Comparison of ENCODE assay signal across 8 mouse cellular contexts in the genomic region with DNA sequence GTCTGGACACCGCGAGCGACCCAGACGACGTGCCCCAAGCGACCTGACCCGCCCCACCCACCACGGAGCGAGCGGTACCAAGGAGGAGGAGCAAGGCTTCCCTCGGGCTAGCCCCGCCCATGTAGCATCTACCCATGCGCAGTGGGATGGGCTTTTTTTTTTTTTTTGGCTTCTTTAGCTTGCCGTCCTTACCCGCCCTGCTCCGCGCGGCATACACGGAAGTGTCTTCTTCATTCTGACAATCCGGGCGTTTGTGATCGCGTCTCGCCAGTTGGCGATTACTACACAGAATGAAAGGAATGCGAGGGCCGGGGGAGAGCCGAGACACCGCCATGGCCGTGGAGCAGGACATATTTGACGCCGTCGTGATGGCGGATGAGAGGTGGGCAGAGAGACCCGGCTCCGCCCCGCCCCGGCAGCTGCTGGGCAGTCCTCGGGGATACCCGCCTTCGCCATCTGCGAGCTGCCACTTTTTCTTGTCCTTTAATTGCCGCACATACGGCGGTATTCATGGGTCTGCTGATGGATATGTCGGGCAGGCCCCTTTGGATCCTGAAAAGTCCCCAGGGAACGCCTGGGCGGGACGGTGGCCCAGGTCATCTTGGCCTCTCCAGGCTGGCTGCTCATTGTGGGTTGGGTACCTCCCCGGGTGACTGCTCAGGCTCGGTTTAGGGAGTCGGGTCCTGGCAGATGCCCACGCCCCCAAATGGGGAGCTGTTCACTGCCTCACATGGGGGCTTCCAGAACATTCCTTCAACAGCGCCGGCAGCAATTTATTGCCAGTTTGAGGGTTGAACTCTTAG. TPM values are rescaled to one million over a fixed set of nuclear protein-coding genes. Genes with fewer than 3 reads are reported as not detected.
DNase-seq lines count a peak whose midpoint lies in the region; ATAC-seq and TF ChIP-seq lines count a peak whose summit lies in the region.

TSS of gene LTO1 (plus strand) at position 153 of the 803 bp plus-strand sequence.

- in situ Hi-C loops in ES-E14 (cut with MboI; ENCODE audit: low sequenced_read_pairs in 2 of 2, unreplicated experiment in 2 of 2): loop anchor here in 1 of 2 experiments (25.0 kb wide), 1 partner anchor 328 kb away; the partner anchor contains the start of gene Fadd

- no peaks in the 10 kb centered on the region for H3K9me3 ChIP-seq in ES-E14 (ENCODE audit: control insufficient read depth, insufficient read depth, low read depth, low read length)
- H3K9me3 ChIP-seq in forebrain, embryonic 13.5 days (replicated peaks): no peaks in the 10 kb centered on the region
- no peaks in the 10 kb centered on the region for H3K9me3 ChIP-seq in lung, embryonic 14.5 days (ENCODE audit: low read depth, low read length)

- peaks cover 12% of the 10 kb centered on the region; the same call in 1 of the 2 replicates for H3K36me3 ChIP-seq in ES-E14 (ENCODE audit: control insufficient read depth, insufficient read depth, low read length, poor library complexity, severe bottlenecking)
- peaks cover 30% of the 10 kb centered on the region for H3K36me3 ChIP-seq in forebrain, embryonic 13.5 days (ENCODE audit: poor library complexity, severe bottlenecking)
- peaks cover 19% of the 10 kb centered on the region; the same call in 1 of the 2 replicates for H3K36me3 ChIP-seq in lung, embryonic 14.5 days (ENCODE audit: insufficient read depth)
- H3K36me3 ChIP-seq in thymus, adult 2 months (ENCODE audit: control insufficient read depth, insufficient read depth, low read length): peaks cover 3% of the 10 kb centered on the region; the same call in 1 of the 2 replicates

- peak within 1 kb of the TSS; percentile 86 for H3K9ac ChIP-seq in ES-E14 (ENCODE audit: insufficient read depth, low read depth, low read length, poor library complexity, severe bottlenecking)
- peak within 1 kb of the TSS; percentile 87 for H3K9ac ChIP-seq in forebrain, embryonic 13.5 days
- H3K9ac ChIP-seq in lung, embryonic 14.5 days: peak within 1 kb of the TSS; percentile 80

- H3K27me3 ChIP-seq in forebrain, embryonic 13.5 days: no peaks in the 10 kb centered on the region
- H3K27me3 ChIP-seq in lung, embryonic 14.5 days (ENCODE audit: insufficient read depth, low read length): no peaks in the 10 kb centered on the region
- no peaks in the 10 kb centered on the region for H3K27me3 ChIP-seq in thymus, adult 2 months (ENCODE audit: control insufficient read depth, insufficient read depth, low read length)

- ATAC-seq in cerebellum, adult (ENCODE audit: insufficient number of reproducible peaks, low FRiP score, low TSS enrichment): peak; percentile 76
- peak; percentile 92 for ATAC-seq in forebrain, embryonic 13.5 days
- ATAC-seq in lung, embryonic 14.5 days (ENCODE audit: insufficient read depth): peak; percentile 95

- peak; percentile 93 for DNase-seq in ES-E14 (ENCODE audit: low read depth, low spot score)
- DNase-seq in heart, postnatal 10 days: peak; percentile 94 to 95
- DNase-seq in layer of hippocampus, adult 18-20 months (ENCODE audit: low spot score in 2 of 2): peak; percentile 85 to 93
- peak; percentile 97 for DNase-seq in lung, embryonic 14.5 days
- peak; percentile 92 for DNase-seq in thymus, adult 2 months

- peak within 1 kb of the TSS; percentile 94 for H3K4me2 ChIP-seq in forebrain, embryonic 13.5 days
- peak within 1 kb of the TSS; percentile 91 for H3K4me2 ChIP-seq in lung, embryonic 14.5 days

- no peak for TF ChIP-seq CTCF in lung, embryonic 14.5 days (IDR thresholded peaks at IDR 0.05; ENCODE audit: low read depth)
- TF ChIP-seq CTCF in olfactory bulb, adult 2 months (IDR thresholded peaks at IDR 0.05; ENCODE audit: insufficient read depth, low read depth, low read length): no peak
- TF ChIP-seq CTCF in thymus, adult 2 months (IDR thresholded peaks at IDR 0.05; ENCODE audit: borderline replicate concordance, control insufficient read depth, extremely low read depth, insufficient read depth, low read length, poor library complexity): peak; percentile 47; the same call in 1 of the 2 replicates

- H3K4me3 ChIP-seq in ES-E14 (ENCODE audit: insufficient read depth in 1 of 2, low read depth in 1 of 2, low read length in 2 of 2, poor library complexity in 1 of 2, severe bottlenecking in 1 of 2): peak within 1 kb of the TSS; percentile 87 to 95
- H3K4me3 ChIP-seq in forebrain, embryonic 13.5 days: peak within 1 kb of the TSS; percentile 85
- peak within 1 kb of the TSS; percentile 87 for H3K4me3 ChIP-seq in lung, embryonic 14.5 days (ENCODE audit: low read depth, low read length)
- H3K4me3 ChIP-seq in olfactory bulb, adult 2 months (ENCODE audit: insufficient read depth, low read depth, low read length): peak within 1 kb of the TSS; percentile 80
- H3K4me3 ChIP-seq in thymus, adult 2 months (ENCODE audit: control insufficient read depth, insufficient read depth, low read length): peak within 1 kb of the TSS; percentile 97

- TF ChIP-seq POLR2A in olfactory bulb, adult 2 months (IDR thresholded peaks at IDR 0.05; ENCODE audit: insufficient read depth, low read depth, low read length): peak; percentile 88
- TF ChIP-seq POLR2A in thymus, adult 2 months (IDR thresholded peaks at IDR 0.05; ENCODE audit: control insufficient read depth, extremely low read depth, insufficient read depth, low read length, poor library complexity): peak; percentile 56; the same call in 1 of the 2 replicates

- no peaks in the 10 kb centered on the region for H3K4me1 ChIP-seq in ES-E14 (ENCODE audit: control insufficient read depth in 2 of 2, insufficient read depth in 2 of 2, low read length in 2 of 2, poor library complexity in 1 of 2)
- H3K4me1 ChIP-seq in forebrain, embryonic 13.5 days: peaks cover 13% of the 10 kb centered on the region
- no peaks in the 10 kb centered on the region for H3K4me1 ChIP-seq in lung, embryonic 14.5 days (ENCODE audit: insufficient read depth)
- H3K4me1 ChIP-seq in olfactory bulb, adult 2 months (ENCODE audit: control insufficient read depth, insufficient read depth, low read length): 0 out of 2 replicates have a peak, but pooled peaks cover 2% of the 10 kb centered on the region
- H3K4me1 ChIP-seq in thymus, adult 2 months (replicated peaks; ENCODE audit: control insufficient read depth, insufficient read depth, low read length): peaks cover 5% of the 10 kb centered on the region

- intact Hi-C loops in heart, postnatal 10 days (cut with DNase I): no loop called here

- no peak within 1 kb of the TSS for H3K27ac ChIP-seq in ES-E14 (ENCODE audit: insufficient read depth, low read depth, low read length, poor library complexity, severe bottlenecking)
- H3K27ac ChIP-seq in forebrain, embryonic 13.5 days: peak within 1 kb of the TSS; percentile 90
- H3K27ac ChIP-seq in lung, embryonic 14.5 days (ENCODE audit: low read depth): peak within 1 kb of the TSS; percentile 60; the same call in 1 of the 2 replicates
- H3K27ac ChIP-seq in olfactory bulb, adult 2 months (ENCODE audit: insufficient read depth, low read depth, low read length): peak within 1 kb of the TSS; percentile 28
- H3K27ac ChIP-seq in thymus, adult 2 months (ENCODE audit: control insufficient read depth, insufficient read depth, low read length): no peak within 1 kb of the TSS

- WGBS in forebrain, embryonic 13.5 days: 1% methylated on average over 55 of the region's 55 CpGs
- under 1% methylated on average over 55 of the region's 55 CpGs for WGBS in lung, embryonic 14.5 days
- WGBS in olfactory bulb, adult 2 months: under 1% methylated on average over 55 of the region's 55 CpGs
- WGBS in thymus, adult 2 months: 1% methylated on average over 55 of the region's 55 CpGs

TF ChIP-seq in ES-E14, 5 proteins besides CTCF, POLR2A, EP300 and RAD21:
- TF ChIP-seq ZC3H11A (IDR thresholded peaks at IDR 0.05; ENCODE audit: borderline replicate concordance, low read depth, low read length) (no peak), MAFK (IDR thresholded peaks at IDR 0.05; ENCODE audit: insufficient read depth, low read depth, low read length) (0 out of 2 replicates have a peak, but pooled peaks have one; percentile 10), HCFC1 (IDR thresholded peaks at IDR 0.05; ENCODE audit: borderline replicate concordance, insufficient read depth, low read length) (peak; percentile 80; the same call in 1 of the 2 replicates), ZNF384 (IDR thresholded peaks at IDR 0.05; ENCODE audit: low read depth, low read length) (peak; percentile 99)
TF ChIP-seq in ES-E14: peak in this region for 3.

RNA-seq across cellular contexts. Expression of gene LTO1, which starts in this region (rescaled TPM):
- total RNA-seq in ES-E14 (2012; rRNA removed): 23.9 TPM in 2 replicates
- polyA plus RNA-seq in forebrain, embryonic 13.5 days (2015; fragmentation: Nextera tagmentation; extraction: Ambion mirVana): 36.1 and 45.6 TPM in 2 replicates
- 10 to 100 TPM; 13.6 to 16.2 TPM for total RNA-seq in heart, postnatal 10 days (2021)
- 10 to 100 TPM; 25.6 to 27.2 TPM for total RNA-seq in layer of hippocampus, adult 18-20 months (2021)
- polyA plus RNA-seq in lung, embryonic 14.5 days (2014; fragmentation: Nextera tagmentation; extraction: Ambion mirVana): 22.1 and 22.3 TPM in 2 replicates
- polyA plus RNA-seq in olfactory bulb, adult 2 months (2012; ENCODE audit: insufficient read depth, insufficient read length, low replicate concordance, missing spikeins): not detected in 2 replicates
- polyA plus RNA-seq in thymus, adult 2 months (2012; rRNA removed): 23.5 and 26.6 TPM in 2 replicates

Comparison
In these comparisons a context has a peak if more than half of its experiments do, and no peak if none do; other contexts are left out.
1. RNA of gene LTO1 (polyA plus RNA-seq): 36.1 to 45.6 TPM in forebrain, embryonic 13.5 days, 23.5 to 26.6 TPM in thymus, adult 2 months and 22.1 to 22.3 TPM in lung, embryonic 14.5 days; not detected in olfactory bulb, adult 2 months; every median in the first group is over 10 times any median in the second.
2. H3K27ac ChIP-seq: peak in forebrain, embryonic 13.5 days (single experiment), lung, embryonic 14.5 days (single experiment) and olfactory bulb, adult 2 months (single experiment); none in ES-E14 (single experiment) and thymus, adult 2 months (single experiment).
3. Peak in every context shown above with its lines, with median percentiles within 50 percentile points of each other: DNase-seq, H3K4me3 ChIP-seq, H3K9ac ChIP-seq and ATAC-seq.